In genomic region chr14:30050280-30050679, GRCm38 (mm10) we compare ENCODE assay signal across 23 mouse cellular contexts. TPM values are rescaled to one million over a fixed set of nuclear protein-coding genes. Genes with fewer than 3 reads are reported as not detected.
DNase-seq lines count a peak whose midpoint lies in the region; ATAC-seq and TF ChIP-seq lines count a peak whose summit lies in the region.
"Had no signal": no experiment of that assay in that cellular context is flagged by ENCODE, and none has a peak within 500 bp of the region (broad histone marks: within the 10 kb centered on the region; RNA-seq: fewer than 3 reads in every experiment).

No protein-coding gene starts in this region.

- H3K9ac ChIP-seq in kidney, embryonic 14.5 days (ENCODE audit: low read depth, low read length), result no peak overlapping the region

- H3K36me3 ChIP-seq in kidney, adult 2 months (ENCODE audit: control insufficient read depth, insufficient read depth, low read length), result no peaks in the 10 kb centered on the region
- H3K36me3 ChIP-seq in kidney, embryonic 14.5 days (ENCODE audit: control insufficient read depth, insufficient read depth, low read length), result no peaks in the 10 kb centered on the region
- H3K36me3 ChIP-seq: G1E had no signal

- peaks cover 18% of the 10 kb centered on the region for H3K4me1 ChIP-seq in kidney, adult 2 months (ENCODE audit: control insufficient read depth, insufficient read depth, low read length)
- 0 out of 2 replicates have a peak, but pooled peaks cover 4% of the 10 kb centered on the region for H3K4me1 ChIP-seq in kidney, embryonic 14.5 days (ENCODE audit: control insufficient read depth, insufficient read depth, low read length)

- ATAC-seq in kidney, embryonic 14.5 days (ENCODE audit: low FRiP score, low TSS enrichment), result no peak
- ATAC-seq: activated CD4-positive, CD25-positive, alpha-beta regulatory T cell, adult 4 months; CD4-positive, CD25-positive, alpha-beta regulatory T cell, adult 4 months; Patski had no signal

- DNase-seq in kidney, adult 2 months, result peak; percentile 75
- no peak for DNase-seq in kidney, postnatal 4 days
- DNase-seq in kidney, adult 8-10 months, result peak; percentile 40 to 59
- DNase-seq in kidney, adult 9 months, result peak; percentile 71
- DNase-seq in kidney, adult 11 months, result no peak
- DNase-seq in kidney, postnatal 36 days, result peak; percentile 39 to 54
- DNase-seq in kidney, adult 18-20 months, result no peak
- DNase-seq: adrenal gland, adult 2 months; adrenal gland, adult 8-10 months; adrenal gland, postnatal 10 days; adrenal gland, postnatal 14 days; adrenal gland, postnatal 25 days; adrenal gland, postnatal 36 days; B cell, adult 2 months; cerebellum, adult 11 months; cerebellum, adult 11-12 months had no signal

- H3K27me3 ChIP-seq in kidney, adult 2 months (replicated peaks; ENCODE audit: control insufficient read depth, insufficient read depth, low read length), result no peaks in the 10 kb centered on the region
- H3K27me3 ChIP-seq in kidney, embryonic 14.5 days (ENCODE audit: control insufficient read depth, insufficient read depth, low read length), result no peaks in the 10 kb centered on the region
- H3K27me3 ChIP-seq: CH12.LX, Patski had no signal

- no peak for TF ChIP-seq CTCF in kidney, adult 2 months (conservative IDR thresholded peaks at IDR 0.05; ENCODE audit: insufficient read depth, insufficient read length, low read depth, low read length)

- peak overlapping the region; percentile 81 for H3K27ac ChIP-seq in kidney, adult 2 months (ENCODE audit: insufficient read depth, low read depth, low read length)
- H3K27ac ChIP-seq in kidney, embryonic 14.5 days (ENCODE audit: low read depth, low read length), result no peak overlapping the region

- 64% methylated on average over 8 of the region's 8 CpGs for WGBS in kidney, adult 2 months
- WGBS in kidney, embryonic 14.5 days, result 91% methylated on average over 8 of the region's 8 CpGs

- no peak for TF ChIP-seq POLR2A in kidney, adult 2 months (IDR thresholded peaks at IDR 0.05; ENCODE audit: low read depth, low read length)

- no peaks in the 10 kb centered on the region for H3K9me3 ChIP-seq in kidney, embryonic 14.5 days (ENCODE audit: control insufficient read depth, low read length)
- H3K9me3 ChIP-seq: G1E had no signal

- no peak overlapping the region for H3K4me2 ChIP-seq in kidney, embryonic 14.5 days (replicated peaks; ENCODE audit: low read depth, low read length)

- no peak overlapping the region for H3K4me3 ChIP-seq in kidney, adult 2 months (ENCODE audit: insufficient read depth, low read depth, low read length)
- no peak overlapping the region for H3K4me3 ChIP-seq in kidney, embryonic 14.5 days (ENCODE audit: low read length)

RNA-seq across cellular contexts. Expression of gene Chdh, which starts 41.5 kb away (rescaled TPM):
- 112 and 135 TPM in 2 replicates for polyA plus RNA-seq in kidney, adult 2 months (2012; rRNA removed)
- 0.87 and 0.89 TPM in 2 replicates for polyA plus RNA-seq in kidney, embryonic 14.5 days (2014; fragmentation: Nextera tagmentation; extraction: Ambion mirVana)
- polyA plus RNA-seq: C2C12, G1E had no signal

RNA-seq across cellular contexts. Expression of gene Il17rb, which starts 41.6 kb away (rescaled TPM):
- polyA plus RNA-seq in kidney, adult 2 months (2012; rRNA removed), result 6.7 and 7.3 TPM in 2 replicates
- polyA plus RNA-seq in kidney, embryonic 14.5 days (2014; fragmentation: Nextera tagmentation; extraction: Ambion mirVana), result 0.34 and 1.4 TPM in 2 replicates
- polyA plus RNA-seq: G1E had no signal

Comparison
In these comparisons a context has a peak if more than half of its experiments do, and no peak if none do; other contexts are left out.
1. DNase-seq: peak in kidney, adult 2 months (single experiment), kidney, adult 8-10 months (2 of 2), kidney, adult 9 months (single experiment) and kidney, postnatal 36 days (2 of 2); none in kidney, postnatal 4 days (0 of 2), kidney, adult 11 months (single experiment) and kidney, adult 18-20 months (single experiment).
2. RNA of gene Chdh, which starts 41.5 kb away (polyA plus RNA-seq): 112 to 135 TPM in kidney, adult 2 months; 0.87 to 0.89 TPM in kidney, embryonic 14.5 days; every median in the first group is over 10 times any median in the second.